Mouse (Mus musculus): Measurements from ENCODE around the gene Usf1. TPM values are rescaled to one million over a fixed set of nuclear protein-coding genes. Genes with fewer than 3 reads are reported as not detected.

Usf1 gene
- 58.8 and 75.3 TPM in 2 replicates for polyA plus RNA-seq (2012; rRNA removed; ENCODE audit: low replicate concordance)

DNA sequence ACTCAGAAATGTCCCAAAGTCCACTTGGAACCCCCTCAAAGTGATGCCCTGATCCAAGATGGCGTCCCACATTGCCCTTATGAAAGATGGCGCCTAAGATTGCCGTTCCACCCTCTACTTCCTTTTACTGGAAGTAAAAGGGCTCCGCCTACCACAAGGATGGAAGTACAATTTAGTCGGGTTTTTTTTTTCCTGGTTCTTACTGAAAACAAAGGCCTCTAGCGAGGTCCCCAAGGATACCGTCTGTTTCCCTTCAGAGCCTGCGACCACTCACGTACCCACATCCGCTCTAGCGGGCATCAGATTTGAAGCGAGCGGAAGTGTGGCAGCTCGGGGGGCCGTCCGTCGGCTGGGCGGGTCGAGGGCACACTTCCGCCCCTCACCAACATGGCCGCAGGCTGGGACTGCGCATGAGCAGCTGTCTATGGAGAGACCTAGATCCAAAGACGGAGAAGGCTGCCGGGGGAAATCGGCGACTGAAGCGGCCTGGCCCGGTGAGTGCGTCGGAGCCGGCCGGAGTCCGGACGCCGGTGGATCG is at the start of gene Usf1:
Gene Usf1 (plus strand): TSS at position 367 of the 538 bp plus-strand sequence.

DNA sequence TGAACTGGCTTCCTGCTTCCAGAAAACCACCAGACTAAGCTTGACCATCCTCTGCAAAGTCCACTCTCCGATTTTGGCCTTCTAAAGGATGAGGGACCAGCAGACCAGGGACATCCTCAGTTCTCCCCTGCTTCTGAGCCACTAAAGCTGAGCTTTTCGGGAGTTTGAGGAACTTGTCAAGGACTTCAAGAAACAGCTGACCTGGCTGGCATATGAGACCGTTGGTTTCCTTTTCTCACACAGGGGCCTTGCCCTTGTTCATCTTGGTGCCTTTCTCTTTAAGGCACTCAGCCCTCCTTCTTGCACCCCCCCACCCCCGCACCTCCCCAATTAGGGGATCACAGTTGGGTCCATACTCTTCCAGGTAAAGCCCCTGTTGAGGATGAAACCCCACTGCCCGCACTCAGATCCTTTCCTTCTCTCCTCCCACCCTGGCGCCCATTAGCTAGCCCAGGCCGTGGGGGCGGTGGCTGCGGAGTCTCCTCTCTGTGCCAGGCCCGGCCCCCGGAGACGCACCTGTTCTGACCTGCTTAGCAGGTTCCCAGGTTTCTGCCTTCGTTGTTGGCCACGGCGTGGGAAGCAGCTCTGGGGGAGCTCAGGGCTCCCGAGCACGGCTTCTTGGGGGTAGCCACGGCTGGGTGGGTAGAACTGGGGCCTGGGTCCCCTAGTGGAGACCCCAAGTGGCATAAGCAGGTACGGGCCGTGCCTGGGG is 41.1 kb upstream of the Usf1 start, which contains the start of gene Nectin4:
Gene Nectin4 (plus strand): TSS at position 255 of the 712 bp plus-strand sequence.

DNA sequence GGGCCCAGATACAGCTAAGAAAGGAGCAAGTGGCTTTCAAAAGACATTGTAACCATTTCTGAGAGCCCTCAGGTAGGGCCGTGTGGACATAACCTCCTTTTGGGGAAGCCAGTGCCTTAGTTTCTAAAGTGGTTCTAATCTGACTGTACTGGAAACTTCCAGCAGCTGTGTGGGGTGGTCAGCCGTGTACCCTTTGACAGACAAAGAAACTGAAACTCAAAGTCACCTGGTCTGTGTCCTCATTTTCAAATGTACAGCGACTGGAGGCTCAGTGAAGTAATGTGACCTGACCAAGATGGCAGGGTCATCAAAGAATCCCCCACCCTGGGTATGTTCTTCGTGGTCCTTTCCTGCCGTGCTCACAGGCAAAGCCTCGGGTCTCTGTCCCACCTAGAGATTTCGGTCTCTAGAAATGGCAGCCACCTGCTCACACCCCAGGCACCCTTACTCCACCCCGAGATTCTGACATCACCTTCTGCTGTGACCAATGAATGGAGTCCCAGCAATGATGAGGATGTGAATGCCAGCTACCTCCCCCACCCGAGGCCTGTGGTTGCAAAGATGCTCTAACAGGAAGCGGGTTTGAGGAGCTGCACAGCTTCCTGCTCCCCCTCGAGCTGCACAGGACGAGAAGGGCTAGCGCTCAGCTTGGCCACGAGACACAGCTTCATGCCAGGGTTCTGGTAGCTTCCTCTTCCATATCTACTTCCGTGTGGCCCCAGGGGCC is 22.6 kb upstream of the Usf1 start, which contains the start of gene Arhgap30:
Gene Arhgap30 (plus strand): TSS at position 579 of the 727 bp plus-strand sequence.

DNA sequence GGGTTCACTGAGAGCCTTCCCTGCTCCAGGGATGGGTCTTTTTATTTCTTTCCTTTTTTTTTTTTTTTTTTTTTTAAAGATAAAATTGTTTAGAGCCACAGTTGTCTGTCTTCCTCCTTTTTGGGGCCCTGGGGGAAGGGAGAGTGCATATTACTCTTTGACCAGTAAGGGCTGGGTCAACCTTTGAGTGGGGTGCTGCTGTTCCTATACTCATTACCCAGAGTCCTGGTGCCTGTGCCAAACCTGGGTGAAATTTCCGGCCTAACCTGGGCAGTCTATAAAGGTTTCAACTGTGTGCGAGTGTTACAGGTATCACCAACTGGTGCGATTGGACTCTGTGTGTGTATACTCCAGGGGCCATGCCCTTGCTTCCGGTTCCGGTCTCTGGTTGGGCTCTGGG is 7.5 kb downstream of the Usf1 start, which contains the start of gene Tstd1:
Gene Tstd1 (plus strand): TSS at position 213 of the 400 bp plus-strand sequence.

DNA sequence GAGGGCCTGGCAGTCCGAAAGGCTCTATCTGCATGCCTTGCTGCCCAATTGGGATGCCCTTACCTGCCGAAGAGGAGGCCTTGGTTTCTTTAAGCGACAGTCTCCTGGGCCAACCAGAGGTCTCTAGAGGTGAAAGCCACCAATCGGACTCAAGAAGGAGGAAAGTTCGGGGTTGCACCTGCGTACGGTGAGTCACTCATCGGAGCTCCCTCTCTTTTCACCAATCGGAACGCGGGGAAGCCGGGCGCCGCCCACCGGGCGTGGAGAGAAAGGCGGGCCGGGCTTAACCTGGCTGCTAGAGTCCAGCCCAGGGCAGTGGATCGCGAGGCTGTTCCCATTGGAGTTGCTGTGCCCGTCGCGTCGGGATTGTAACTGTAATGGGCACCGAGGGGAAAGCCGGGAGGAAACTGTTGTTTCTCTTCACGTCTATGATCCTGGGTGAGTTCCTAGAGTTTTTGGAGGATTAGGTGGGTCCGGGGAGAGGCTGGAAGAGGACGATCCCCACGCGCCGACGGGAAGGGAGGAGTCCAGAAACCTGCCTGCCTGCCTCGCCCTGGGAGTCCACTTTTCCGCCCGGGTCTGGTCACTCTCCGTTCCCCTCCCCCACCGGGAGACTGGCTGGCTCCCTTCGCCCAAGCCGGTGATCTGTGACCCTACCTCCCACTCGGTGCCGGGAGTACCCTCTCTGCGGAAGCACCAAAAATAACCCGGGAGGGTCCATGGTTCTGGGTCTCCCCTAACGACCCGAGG is 26.3 kb downstream of the Usf1 start, which contains the start of gene F11r:
Gene F11r (plus strand): TSS at position 272 of the 750 bp plus-strand sequence.

Other genes with a start within 250 kb of the Usf1 start
- gene Pcp4l1, start 215.0 kb upstream of the Usf1 start, polyA plus RNA-seq (2012; rRNA removed; ENCODE audit: low replicate concordance), result 27.8 and 42.5 TPM in 2 replicates
- gene Nr1i3, start 197.3 kb upstream of the Usf1 start, polyA plus RNA-seq (2012; rRNA removed; ENCODE audit: low replicate concordance), result 41.3 and 48.7 TPM in 2 replicates
- 26.9 and 29.4 TPM in 2 replicates for gene Tomm40l, start 188.8 kb upstream of the Usf1 start, polyA plus RNA-seq (2012; rRNA removed; ENCODE audit: low replicate concordance)
- gene Apoa2, start 186.3 kb upstream of the Usf1 start, polyA plus RNA-seq (2012; rRNA removed; ENCODE audit: low replicate concordance), result 2.0 and 3.7 TPM in 2 replicates
- gene Fcer1g, start 176.9 kb upstream of the Usf1 start, polyA plus RNA-seq (2012; rRNA removed; ENCODE audit: low replicate concordance), result 24.2 and 71.8 TPM in 2 replicates
- 1.6 and 1.8 TPM in 2 replicates for gene Adamts4, start 160.9 kb upstream of the Usf1 start, polyA plus RNA-seq (2012; rRNA removed; ENCODE audit: low replicate concordance)
- 127 and 139 TPM in 2 replicates for gene Ndufs2, start 159.9 kb upstream of the Usf1 start, polyA plus RNA-seq (2012; rRNA removed; ENCODE audit: low replicate concordance)
- 86.3 and 126 TPM in 2 replicates for gene B4galt3, start 141.0 kb upstream of the Usf1 start, polyA plus RNA-seq (2012; rRNA removed; ENCODE audit: low replicate concordance)
- 26.6 and 36.8 TPM in 2 replicates for gene Ppox, start 130.1 kb upstream of the Usf1 start, polyA plus RNA-seq (2012; rRNA removed; ENCODE audit: low replicate concordance)
- gene Usp21, start 123.3 kb upstream of the Usf1 start, polyA plus RNA-seq (2012; rRNA removed; ENCODE audit: low replicate concordance), result 30.2 and 30.4 TPM in 2 replicates
- gene Ufc1, start 116.3 kb upstream of the Usf1 start, polyA plus RNA-seq (2012; rRNA removed; ENCODE audit: low replicate concordance), result 10.2 and 10.3 TPM in 2 replicates
- gene Dedd, start 82.2 kb upstream of the Usf1 start, polyA plus RNA-seq (2012; rRNA removed; ENCODE audit: low replicate concordance), result 23.2 and 33.7 TPM in 2 replicates
- 60.9 and 66.1 TPM in 2 replicates for gene Nit1, start 65.7 kb upstream of the Usf1 start, polyA plus RNA-seq (2012; rRNA removed; ENCODE audit: low replicate concordance)
- gene Pfdn2, start 65.6 kb upstream of the Usf1 start, polyA plus RNA-seq (2012; rRNA removed; ENCODE audit: low replicate concordance), result 1.4 and 1.5 TPM in 2 replicates
- gene Klhdc9, start 50.5 kb upstream of the Usf1 start, polyA plus RNA-seq (2012; rRNA removed; ENCODE audit: low replicate concordance), result 0.37 and 0.47 TPM in 2 replicates
- 0.15 and 1.1 TPM in 2 replicates for gene Nectin4, start 41.2 kb upstream of the Usf1 start, polyA plus RNA-seq (2012; rRNA removed; ENCODE audit: low replicate concordance)
- gene Arhgap30, start 22.4 kb upstream of the Usf1 start, polyA plus RNA-seq (2012; rRNA removed; ENCODE audit: low replicate concordance), result 3.3 and 4.2 TPM in 2 replicates
- 97.3 and 129 TPM in 2 replicates for gene Tstd1, start 7.6 kb downstream of the Usf1 start, polyA plus RNA-seq (2012; rRNA removed; ENCODE audit: low replicate concordance)
- 49.6 and 100 TPM in 2 replicates for gene F11r, start 26.2 kb downstream of the Usf1 start, polyA plus RNA-seq (2012; rRNA removed; ENCODE audit: low replicate concordance)
- 2.1 and 6.4 TPM in 2 replicates for gene Alyref2, start 92.2 kb downstream of the Usf1 start, polyA plus RNA-seq (2012; rRNA removed; ENCODE audit: low replicate concordance)
- 328 and 1,186 TPM in 2 replicates for gene Itln1, start 124.0 kb downstream of the Usf1 start, polyA plus RNA-seq (2012; rRNA removed; ENCODE audit: low replicate concordance)
- 0.41 and 1.0 TPM in 2 replicates for gene Cd244a, start 147.9 kb downstream of the Usf1 start, polyA plus RNA-seq (2012; rRNA removed; ENCODE audit: low replicate concordance)
- 0.28 and 0.41 TPM in 2 replicates for gene Ly9, start 196.1 kb downstream of the Usf1 start, polyA plus RNA-seq (2012; rRNA removed; ENCODE audit: low replicate concordance)
- gene Slamf7, start 241.7 kb downstream of the Usf1 start, polyA plus RNA-seq (2012; rRNA removed; ENCODE audit: low replicate concordance), result 0.82 and 0.95 TPM in 2 replicates

All from duodenum, adult 2 months (tissue).